ENCODE assay signal across 8 mouse cellular contexts in genomic region chr14:66494518-66494923, GRCm38 (mm10).
DNase-seq lines count a peak whose midpoint lies in the region; ATAC-seq lines count a peak whose summit lies in the region.

No protein-coding gene starts in this region.

- peak; percentile 6 for DNase-seq in A20 (ENCODE audit: low read depth, low spot score)
- peak; percentile 75 for DNase-seq in adrenal gland, postnatal 14 days
- peak; percentile 24 for DNase-seq in fibroblast of lung, adult 2 months (ENCODE audit: low read depth)
- peak; percentile 45 to 59 for DNase-seq in heart, postnatal 14 days
- peak; percentile 86 to 89 for DNase-seq in left cerebral cortex, adult 9 months (ENCODE audit: low spot score in 2 of 2)
- peak; percentile 87 for DNase-seq in neural tube, embryonic 10.5 days (ENCODE audit: extremely low spot score, low spot score)
- DNase-seq in thymus, adult 18-20 months: no peak

- intact Hi-C loops in heart, postnatal 14 days (cut with DNase I): no loop called here

- no peak for ATAC-seq in megakaryocyte, adult 5-6 weeks (ENCODE audit: poor library complexity, severe bottlenecking)

Comparison
In these comparisons a context has a peak if more than half of its experiments do, and no peak if none do; other contexts are left out.
1. DNase-seq: peak in A20 (single experiment), adrenal gland, postnatal 14 days (single experiment), fibroblast of lung, adult 2 months (single experiment), heart, postnatal 14 days (2 of 2), left cerebral cortex, adult 9 months (2 of 2) and neural tube, embryonic 10.5 days (single experiment); none in thymus, adult 18-20 months (0 of 2).